Mouse (Mus musculus) neural tube, embryonic 12.5 days (tissue): ENCODE data around the gene Prtn3. TPM values are rescaled to one million over a fixed set of nuclear protein-coding genes. Genes with fewer than 3 reads are reported as not detected.

Source experiments
- microRNA-seq: library from miRNA; unstranded; fragments of <30 nt; microRNA quantifications from one replicate; pipeline ENCODE4, GENCODE M21; 2017
- polyA plus RNA-seq: library from polyadenylated mRNA; unstranded; fragments of >200 nt; fragmentation: Nextera tagmentation; extraction: Ambion mirVana; gene quantifications from 2 replicates; pipeline ENCODE4 v1.2.1, GENCODE M21; 2016

Prtn3 gene
- polyA plus RNA-seq, 1 experiment from 2014 or later = 12.6 TPM

Small RNA genes lying within 50 kb of the gene (microRNA-seq; reads per million reads assigned to microRNA genes)
- gene Mir6910 = not detected

Other genes starting within 250 kb of the Prtn3 start
- gene Shc2, start 236.6 kb upstream of the Prtn3 start, polyA plus RNA-seq = 35.5 and 43.9 TPM in 2 replicates
- gene Odf3l2, start 228.7 kb upstream of the Prtn3 start, polyA plus RNA-seq = not detected in 2 replicates
- gene Madcam1, start 209.9 kb upstream of the Prtn3 start, polyA plus RNA-seq = 1.1 and 2.0 TPM in 2 replicates
- gene Tpgs1, start 205.1 kb upstream of the Prtn3 start, polyA plus RNA-seq = 75.2 and 79.6 TPM in 2 replicates
- gene Cdc34, start 192.3 kb upstream of the Prtn3 start, polyA plus RNA-seq = 136 and 141 TPM in 2 replicates
- 0.65 and 1.4 TPM in 2 replicates for gene Gzmm, start 185.5 kb upstream of the Prtn3 start, polyA plus RNA-seq
- 634 and 639 TPM in 2 replicates for gene Bsg, start 170.0 kb upstream of the Prtn3 start, polyA plus RNA-seq
- gene Hcn2, start 157.8 kb upstream of the Prtn3 start, polyA plus RNA-seq = 0.61 and 0.79 TPM in 2 replicates
- 44.7 and 44.9 TPM in 2 replicates for gene Polrmt, start 127.9 kb upstream of the Prtn3 start, polyA plus RNA-seq
- 0.55 and 1.2 TPM in 2 replicates for gene Fgf22, start 119.4 kb upstream of the Prtn3 start, polyA plus RNA-seq
- gene Rnf126, start 107.5 kb upstream of the Prtn3 start, polyA plus RNA-seq = 115 and 118 TPM in 2 replicates
- 1.5 and 2.0 TPM in 2 replicates for gene Fstl3, start 97.2 kb upstream of the Prtn3 start, polyA plus RNA-seq
- gene Prss57, start 83.5 kb upstream of the Prtn3 start, polyA plus RNA-seq = 0.16 and 0.42 TPM in 2 replicates
- 196 and 205 TPM in 2 replicates for gene Palm, start 80.9 kb upstream of the Prtn3 start, polyA plus RNA-seq
- 1.6 and 2.3 TPM in 2 replicates for gene Misp, start 53.5 kb upstream of the Prtn3 start, polyA plus RNA-seq
- 180 and 189 TPM in 2 replicates for gene Ptbp1, start 20.0 kb upstream of the Prtn3 start, polyA plus RNA-seq
- gene Plppr3, start 158 bp downstream of the Prtn3 start, polyA plus RNA-seq = 296 and 301 TPM in 2 replicates
- 0.34 and 0.53 TPM in 2 replicates for gene Elane, start 11.8 kb downstream of the Prtn3 start, polyA plus RNA-seq
- not detected in 2 replicates for gene Cfd, start 16.4 kb downstream of the Prtn3 start, polyA plus RNA-seq
- gene Med16, start 34.4 kb downstream of the Prtn3 start, polyA plus RNA-seq = 60.5 and 62.6 TPM in 2 replicates
- gene Gm26602, start 36.4 kb downstream of the Prtn3 start, polyA plus RNA-seq = 28.4 and 40.5 TPM in 2 replicates
- 1.1 and 1.3 TPM in 2 replicates for gene Kiss1r, start 42.5 kb downstream of the Prtn3 start, polyA plus RNA-seq
- 185 and 186 TPM in 2 replicates for gene R3hdm4, start 46.7 kb downstream of the Prtn3 start, polyA plus RNA-seq
- gene Arid3a, start 52.6 kb downstream of the Prtn3 start, polyA plus RNA-seq = 4.9 and 7.7 TPM in 2 replicates
- gene Wdr18, start 85.7 kb downstream of the Prtn3 start, polyA plus RNA-seq = 84.5 and 98.3 TPM in 2 replicates
- 0.24 and 0.40 TPM in 2 replicates for gene Grin3b, start 96.2 kb downstream of the Prtn3 start, polyA plus RNA-seq
- 26.3 and 27.7 TPM in 2 replicates for gene Tmem259, start 109.9 kb downstream of the Prtn3 start, polyA plus RNA-seq
- gene Cnn2, start 114.1 kb downstream of the Prtn3 start, polyA plus RNA-seq = 106 and 107 TPM in 2 replicates
- gene Abca7, start 122.0 kb downstream of the Prtn3 start, polyA plus RNA-seq = 9.9 and 10.7 TPM in 2 replicates
- gene Arhgap45, start 142.2 kb downstream of the Prtn3 start, polyA plus RNA-seq = 4.3 and 4.7 TPM in 2 replicates
- 160 and 166 TPM in 2 replicates for gene Polr2e, start 165.3 kb downstream of the Prtn3 start, polyA plus RNA-seq
- 499 and 515 TPM in 2 replicates for gene Gpx4, start 172.7 kb downstream of the Prtn3 start, polyA plus RNA-seq
- 15.1 and 15.4 TPM in 2 replicates for gene Sbno2, start 231.1 kb downstream of the Prtn3 start, polyA plus RNA-seq
- gene Stk11, start 241.3 kb downstream of the Prtn3 start, polyA plus RNA-seq = 17.4 and 23.9 TPM in 2 replicates